Mouse (Mus musculus): ENCODE data around the gene 2610528A11Rik.

The 2610528A11Rik gene

GRCm38 (mm10) chr14:37083755-37084154 lies 30.1 kb downstream of the 2610528A11Rik start:
- DNase-seq: no peak

- DNase-seq: no peak
Observed at GRCm38 (mm10) chr14:37080724-37081123, 33.1 kb downstream of the 2610528A11Rik start.

- DNase-seq: no peak
Observed at GRCm38 (mm10) chr14:37068516-37068915, 45.3 kb downstream of the 2610528A11Rik start.

GRCm38 (mm10) chr14:37067629-37068028 lies 46.2 kb downstream of the 2610528A11Rik start, which contains the start of gene Lrit2:
Gene Lrit2 (plus strand): TSS chr14:37067929.
- DNase-seq: no peak

- DNase-seq: no peak
Observed at GRCm38 (mm10) chr14:37066636-37067035, 47.2 kb downstream of the 2610528A11Rik start.

- DNase-seq: no peak
Observed at GRCm38 (mm10) chr14:37064849-37065248, 49.0 kb downstream of the 2610528A11Rik start.

All from cerebellum, adult 11-12 months (tissue).